Mouse (Mus musculus): ENCODE measurements at regions not wholly inside any gene's neighbourhood (a gene's known extent, or its start where the extent isn't known, plus 50 kb on each side); places are given as distances from the start of the nearest gene placed in this dataset.

GRCm38 (mm10) chr10:96751580-96752264 lies 134.9 kb downstream of the Btg1 start:
- no peak for TF ChIP-seq CTCF (IDR thresholded peaks at IDR 0.05; ENCODE audit: control insufficient read depth, insufficient read depth, low read length)
- no peak for TF ChIP-seq POLR2A (IDR thresholded peaks at IDR 0.05; ENCODE audit: borderline replicate concordance, control insufficient read depth, low read depth, low read length)

Measured in bone marrow, adult 2 months (tissue).